Comparison of ENCODE assay signal across 15 mouse cellular contexts in the genomic region with DNA sequence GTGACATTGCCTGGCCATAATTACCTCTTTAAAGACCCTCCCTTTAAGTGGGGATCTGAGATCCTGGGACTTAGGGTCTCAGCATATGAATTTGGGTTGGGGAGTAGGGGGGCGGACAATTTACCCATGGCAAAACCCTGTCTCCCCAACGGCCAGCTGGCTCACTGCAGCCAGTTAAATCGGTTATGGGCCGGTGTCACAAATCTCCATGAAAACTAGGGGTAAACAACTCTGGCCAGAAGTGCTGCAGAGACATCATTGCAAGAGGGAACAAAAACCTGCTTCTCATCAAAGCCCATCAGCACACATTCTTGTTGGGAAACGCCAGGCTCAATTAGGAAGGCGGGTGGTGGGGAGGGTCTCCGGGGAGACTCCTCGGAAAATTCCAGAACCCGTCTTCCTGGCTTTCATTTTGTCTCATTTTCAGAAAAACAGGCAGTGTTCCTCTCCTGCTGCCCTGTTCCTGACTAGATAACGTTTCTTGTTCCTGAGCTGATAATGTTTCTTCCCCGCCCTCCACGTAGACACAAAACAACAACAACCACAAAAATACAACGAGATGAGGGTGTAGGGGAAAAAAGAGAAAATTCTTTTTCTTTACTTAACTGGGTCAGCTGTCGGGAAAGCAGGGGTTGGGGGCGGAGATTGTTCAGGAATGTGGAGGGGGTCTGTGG. TPM values are rescaled to one million over a fixed set of nuclear protein-coding genes. Genes with fewer than 3 reads are reported as not detected.
DNase-seq lines count a peak whose midpoint lies in the region; ATAC-seq lines count a peak whose summit lies in the region.
"Had no signal": no experiment of that assay in that cellular context is flagged by ENCODE, and none has a peak within 500 bp of the region (broad histone marks: within the 10 kb centered on the region; RNA-seq: fewer than 3 reads in every experiment).

No protein-coding gene starts in this region.

- H3K4me2 ChIP-seq in heart, embryonic 12.5 days: no peak overlapping the region
- peak overlapping the region; percentile 46 for H3K4me2 ChIP-seq in liver, embryonic 13.5 days

- no peaks in the 10 kb centered on the region for H3K9me3 ChIP-seq in heart, embryonic 12.5 days (replicated peaks)
- H3K9me3 ChIP-seq in liver, embryonic 13.5 days (replicated peaks): no peaks in the 10 kb centered on the region
- H3K9me3 ChIP-seq: midbrain, embryonic 10.5 days had no signal

- H3K36me3 ChIP-seq in heart, embryonic 12.5 days: no peaks in the 10 kb centered on the region
- H3K36me3 ChIP-seq in liver, embryonic 13.5 days: no peaks in the 10 kb centered on the region
- H3K36me3 ChIP-seq: midbrain, embryonic 10.5 days had no signal

- DNase-seq in heart, postnatal 25 days (ENCODE audit: low spot score): no peak
- peak; percentile 49 for DNase-seq in c-Kit-positive CD71-positive TER-119-positive erythroid progenitor cells, embryonic 14.5 days (ENCODE audit: low spot score)
- no peak for DNase-seq in liver, embryonic 13.5 days
- DNase-seq in left cerebral cortex, adult 9 months (ENCODE audit: low spot score in 2 of 2): no peak
- no peak for DNase-seq in layer of hippocampus, postnatal 25 days (ENCODE audit: extremely low spot score in 1 of 2, low spot score in 1 of 2)
- no peak for DNase-seq in gastrocnemius, postnatal 14 days
- DNase-seq: adrenal gland, postnatal 10 days; cerebellum, adult 11 months; gastrocnemius, postnatal 25 days; thymus, postnatal 4 days had no signal

- no peak for ATAC-seq in heart, embryonic 12.5 days (ENCODE audit: insufficient number of reproducible peaks, low FRiP score)
- 0 out of 2 replicates have a peak, but pooled peaks have one; percentile 52 for ATAC-seq in erythroblast, adult 5-6 weeks (replicated peaks; ENCODE audit: low FRiP score, poor library complexity, severe bottlenecking)
- peak; percentile 41; the same call in 1 of the 2 replicates for ATAC-seq in liver, embryonic 13.5 days (ENCODE audit: low read depth)
- ATAC-seq: hindbrain, embryonic 16.5 days; Patski had no signal

- H3K27me3 ChIP-seq in heart, embryonic 12.5 days (replicated peaks): no peaks in the 10 kb centered on the region
- no peaks in the 10 kb centered on the region for H3K27me3 ChIP-seq in liver, embryonic 13.5 days
- H3K27me3 ChIP-seq: Patski had no signal

- intact Hi-C loops in heart, postnatal 25 days (cut with DNase I): no loop called here
- intact Hi-C loops in gastrocnemius, postnatal 14 days (cut with DNase I; ENCODE audit: low total_unique reads): no loop called here

- H3K27ac ChIP-seq in heart, embryonic 12.5 days (ENCODE audit: poor library complexity, severe bottlenecking): 0 out of 2 replicates have a peak overlapping the region, but pooled peaks have one; percentile 19
- H3K27ac ChIP-seq in liver, embryonic 13.5 days: peak overlapping the region; percentile 69
- H3K27ac ChIP-seq: midbrain, embryonic 10.5 days had no signal

- 37% methylated on average over 15 of the region's 15 CpGs for WGBS in heart, embryonic 12.5 days
- WGBS in liver, embryonic 13.5 days (ENCODE audit: insufficient replicate concordance): 44% methylated on average over 15 of the region's 15 CpGs

- peaks cover 15% of the 10 kb centered on the region for H3K4me1 ChIP-seq in heart, embryonic 12.5 days (replicated peaks)
- peaks cover 33% of the 10 kb centered on the region for H3K4me1 ChIP-seq in liver, embryonic 13.5 days (replicated peaks)

- H3K4me3 ChIP-seq in heart, embryonic 12.5 days: no peak overlapping the region
- H3K4me3 ChIP-seq in liver, embryonic 13.5 days (replicated peaks): no peak overlapping the region
- H3K4me3 ChIP-seq: midbrain, embryonic 10.5 days had no signal

- H3K9ac ChIP-seq in heart, embryonic 12.5 days: 0 out of 2 replicates have a peak overlapping the region, but pooled peaks have one; percentile 22
- H3K9ac ChIP-seq in liver, embryonic 13.5 days: peak overlapping the region; percentile 49; the same call in 1 of the 2 replicates

RNA-seq across cellular contexts. Expression of a gene that starts 22.6 kb away (rescaled TPM):
- 65.2 and 66.5 TPM in 2 replicates for polyA plus RNA-seq in heart, embryonic 12.5 days (2016; fragmentation: Nextera tagmentation; extraction: Ambion mirVana)
- 10 to 100 TPM; 48.7 to 49.3 TPM for total RNA-seq in heart, postnatal 25 days (2021)
- 187 and 269 TPM in 2 replicates for total RNA-seq in erythroblast, adult 5-6 weeks (2015; ENCODE audit: low replicate concordance)
- 221 and 245 TPM in 2 replicates for total RNA-seq in erythroblast, adult 5-6 weeks (2017; ENCODE audit: low replicate concordance)
- 71.1 and 77.5 TPM in 2 replicates for polyA plus RNA-seq in liver, embryonic 13.5 days (2015; fragmentation: Nextera tagmentation; extraction: Ambion mirVana)
- total RNA-seq in layer of hippocampus, postnatal 25 days (2021): 10 to 100 TPM; 47.7 to 54.2 TPM
- 10 to 100 TPM; 55.9 to 59.7 TPM for total RNA-seq in gastrocnemius, postnatal 14 days (2021)

RNA-seq across cellular contexts. Expression of a gene that starts 47.9 kb away (rescaled TPM):
- 20.2 and 20.9 TPM in 2 replicates for polyA plus RNA-seq in heart, embryonic 12.5 days (2016; fragmentation: Nextera tagmentation; extraction: Ambion mirVana)
- 10 to 100 TPM in 1 of 2 experiments, 1 to 10 TPM in 1; 7.7 to 10.1 TPM for total RNA-seq in heart, postnatal 25 days (2021)
- total RNA-seq in erythroblast, adult 5-6 weeks (2015; ENCODE audit: low replicate concordance): 25.9 and 28.2 TPM in 2 replicates
- 15.9 and 17.1 TPM in 2 replicates for total RNA-seq in erythroblast, adult 5-6 weeks (2017; ENCODE audit: low replicate concordance)
- polyA plus RNA-seq in liver, embryonic 13.5 days (2015; fragmentation: Nextera tagmentation; extraction: Ambion mirVana): 4.1 and 5.3 TPM in 2 replicates
- total RNA-seq in layer of hippocampus, postnatal 25 days (2021): 10 to 100 TPM; 61.6 to 63.1 TPM
- 10 to 100 TPM; 28.5 to 29.4 TPM for total RNA-seq in gastrocnemius, postnatal 14 days (2021)
- polyA plus RNA-seq: Patski had no signal
